Mouse (Mus musculus) layer of hippocampus, adult 11-12 months (tissue): ENCODE measurements around the gene Zfand3.

Experiments used
- DNase-seq: peaks from one replicate; pipeline ENCODE4 v3.0.0; 2022; ENCODE audit warnings: low spot score

Gene Zfand3

GRCm38 (mm10) chr17:30004203-30005102 lies at the start of gene Zfand3:
Gene Zfand3, plus strand, starts transcription at chr17:30004733.
- DNase-seq, result peak; percentile 92

- no peak for DNase-seq
Observed at GRCm38 (mm10) chr17:29955880-29956279, 48.7 kb upstream of the Zfand3 start.

GRCm38 (mm10) chr17:29963730-29964259 lies 40.7 kb upstream of the Zfand3 start:
- DNase-seq, result no peak

GRCm38 (mm10) chr17:29965506-29965905 lies 39.0 kb upstream of the Zfand3 start:
- no peak for DNase-seq

GRCm38 (mm10) chr17:29970037-29970555 lies 34.4 kb upstream of the Zfand3 start, which contains the start of gene Mdga1:
Gene Mdga1, minus strand, starts transcription at chr17:29970087.
- no peak for DNase-seq

- no peak for DNase-seq
Observed at GRCm38 (mm10) chr17:29971761-29972432, 32.6 kb upstream of the Zfand3 start.

- no peak for DNase-seq
Observed at GRCm38 (mm10) chr17:29973226-29973625, 31.3 kb upstream of the Zfand3 start.

GRCm38 (mm10) chr17:29975731-29976130 lies 28.8 kb upstream of the Zfand3 start:
- DNase-seq, result peak; percentile 85

- DNase-seq, result no peak
Observed at GRCm38 (mm10) chr17:29979020-29979419, 25.5 kb upstream of the Zfand3 start.

GRCm38 (mm10) chr17:29979841-29980240 lies 24.7 kb upstream of the Zfand3 start:
- DNase-seq, result no peak

- no peak for DNase-seq
Observed at GRCm38 (mm10) chr17:29981568-29981967, 23.0 kb upstream of the Zfand3 start.

- DNase-seq, result no peak
Observed at GRCm38 (mm10) chr17:29983190-29983589, 21.3 kb upstream of the Zfand3 start.

GRCm38 (mm10) chr17:29984931-29985330 lies 19.6 kb upstream of the Zfand3 start:
- peak; percentile 51 for DNase-seq

- no peak for DNase-seq
Observed at GRCm38 (mm10) chr17:29985534-29985933, 19.0 kb upstream of the Zfand3 start.

- no peak for DNase-seq
Observed at GRCm38 (mm10) chr17:29988141-29988540, 16.4 kb upstream of the Zfand3 start.

GRCm38 (mm10) chr17:29989653-29990052 lies 14.9 kb upstream of the Zfand3 start:
- DNase-seq, result no peak

- DNase-seq, result no peak
Observed at GRCm38 (mm10) chr17:29990136-29990535, 14.4 kb upstream of the Zfand3 start.

GRCm38 (mm10) chr17:29990845-29991244 lies 13.7 kb upstream of the Zfand3 start:
- DNase-seq, result no peak

- peak; percentile 60 for DNase-seq
Observed at GRCm38 (mm10) chr17:29993488-29993887, 11.0 kb upstream of the Zfand3 start.

- no peak for DNase-seq
Observed at GRCm38 (mm10) chr17:29994011-29994410, 10.5 kb upstream of the Zfand3 start.

GRCm38 (mm10) chr17:29994459-29994858 lies 10.1 kb upstream of the Zfand3 start:
- DNase-seq, result no peak

- DNase-seq, result no peak
Observed at GRCm38 (mm10) chr17:29995986-29996385, 8.5 kb upstream of the Zfand3 start.

- DNase-seq, result no peak
Observed at GRCm38 (mm10) chr17:29997726-29998125, 6.8 kb upstream of the Zfand3 start.
